Mouse (Mus musculus): ENCODE results near the gene Crim1. TPM values are rescaled to one million over a fixed set of nuclear protein-coding genes. Genes with fewer than 3 reads are reported as not detected.

The Crim1 gene
- total and polyA plus RNA-seq, 3 experiments = 14.1 to 72.8 (median 21.9) TPM

GRCm38 (mm10) chr17:78325761-78326332 lies 125.8 kb downstream of the Crim1 start:
- Histone ChIP-seq H3K27me3 (replicated peaks) (no peaks in the 10 kb centered on the region), H3K4me2 (ENCODE audit: insufficient read depth, low read depth, poor library complexity, severe bottlenecking) (no peak overlapping the region), H3K4me3 (replicated peaks in 1 of 3; ENCODE audit: low read depth in 2 of 3, low read length in 2 of 3, poor library complexity in 1 of 3) (no peak overlapping the region), H3K27ac (ENCODE audit: insufficient read depth, low read depth) (no peak overlapping the region), H3K79me2 (replicated peaks; ENCODE audit: control insufficient read depth, extremely low read depth, insufficient read depth, poor library complexity, severe bottlenecking) (peaks cover 3% of the 10 kb centered on the region; the same call in 1 of the 2 replicates), H3K4me1 (ENCODE audit: control insufficient read depth in 1 of 2, insufficient read depth in 2 of 2) (peaks cover 2 to 24% of the 10 kb centered on the region in 2 experiments; a peak in 2 of 4 replicates), H3K9ac (ENCODE audit: insufficient read depth, low read depth) (no peak overlapping the region), H3K9me3 (replicated peaks; ENCODE audit: low read length) (no peaks in the 10 kb centered on the region), H3K36me3 (replicated peaks in 1 of 2; ENCODE audit: control insufficient read depth in 1 of 2, insufficient read depth in 1 of 2, low read length in 1 of 2) (peaks cover 28 to 74% of the 10 kb centered on the region in 2 experiments)
- in situ Hi-C loops (cut with MboI; ENCODE audit: low pct_ligation_motif_present, low pct_unique_long_range_greater_than_20kb, low sequenced_read_pairs) (no loop called here), dilution Hi-C loops (cut with MboI; ENCODE audit: extremely low pct_ligation_motif_present, extremely low pct_unique_long_range_greater_than_20kb, low sequenced_read_pairs) (no loop called here)
- DNase-seq (ENCODE audit: extremely low read depth) = no peak
- TF ChIP-seq CHD1 (IDR thresholded peaks at IDR 0.05; ENCODE audit: low read depth, low read length) = no peak
- TF ChIP-seq ZNF384 (IDR thresholded peaks at IDR 0.05; ENCODE audit: low read depth, low read length) = no peak
- no peak for TF ChIP-seq TCF12 (IDR thresholded peaks at IDR 0.05; ENCODE audit: low read depth, low read length)
- no peak for TF ChIP-seq BHLHE40 (IDR thresholded peaks at IDR 0.05; ENCODE audit: low read depth, low read length)

DNA sequence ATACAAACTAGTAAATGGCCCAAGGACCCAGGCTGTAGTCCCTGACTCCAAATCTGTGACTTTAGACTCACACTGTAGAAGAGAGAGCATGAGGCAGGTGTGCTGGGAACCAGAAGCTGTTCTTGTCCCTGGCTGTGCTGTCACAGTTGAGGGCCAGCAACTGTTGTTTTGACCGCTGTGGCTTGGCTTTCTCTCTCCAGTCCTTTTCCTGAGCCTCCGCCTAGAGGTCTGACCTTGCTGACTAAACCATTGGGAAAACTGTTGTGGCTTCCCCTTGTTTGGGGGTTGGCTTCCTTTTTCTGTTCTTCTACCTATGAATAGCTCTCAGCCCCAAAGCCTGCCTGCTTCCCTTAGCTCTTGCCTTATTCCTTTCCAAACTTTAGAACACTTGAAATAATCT lies 126.3 kb downstream of the Crim1 start:
- in situ Hi-C loops (cut with MboI; ENCODE audit: low pct_ligation_motif_present, low pct_unique_long_range_greater_than_20kb, low sequenced_read_pairs) (no loop called here), dilution Hi-C loops (cut with MboI; ENCODE audit: extremely low pct_ligation_motif_present, extremely low pct_unique_long_range_greater_than_20kb, low sequenced_read_pairs) (no loop called here)
- no peak overlapping the region for H3K4me2 ChIP-seq (ENCODE audit: insufficient read depth, low read depth, poor library complexity, severe bottlenecking)
- no peaks in the 10 kb centered on the region for H3K27me3 ChIP-seq (replicated peaks)
- H3K27ac ChIP-seq (ENCODE audit: insufficient read depth, low read depth) = no peak overlapping the region
- peaks cover 2 to 24% of the 10 kb centered on the region in 2 experiments; a peak in 2 of 4 replicates for H3K4me1 ChIP-seq (ENCODE audit: control insufficient read depth in 1 of 2, insufficient read depth in 2 of 2)
- H3K36me3 ChIP-seq (replicated peaks in 1 of 2; ENCODE audit: control insufficient read depth in 1 of 2, insufficient read depth in 1 of 2, low read length in 1 of 2) = peaks cover 31 to 72% of the 10 kb centered on the region in 2 experiments
- no peaks in the 10 kb centered on the region for H3K9me3 ChIP-seq (replicated peaks; ENCODE audit: low read length)
- H3K9ac ChIP-seq (ENCODE audit: insufficient read depth, low read depth) = no peak overlapping the region
- peaks cover 3% of the 10 kb centered on the region; the same call in 1 of the 2 replicates for H3K79me2 ChIP-seq (replicated peaks; ENCODE audit: control insufficient read depth, extremely low read depth, insufficient read depth, poor library complexity, severe bottlenecking)
- TF ChIP-seq KAT2A (IDR thresholded peaks at IDR 0.05; ENCODE audit: insufficient replicate concordance, low read length) (no peak), JUND (conservative IDR thresholded peaks at IDR 0.05; ENCODE audit: low read depth, low read length) (no peak), ZMIZ1 (IDR thresholded peaks at IDR 0.05; ENCODE audit: low read depth, low read length) (no peak), ZNF384 (IDR thresholded peaks at IDR 0.05; ENCODE audit: low read depth, low read length) (no peak), PAX5 (IDR thresholded peaks at IDR 0.05; ENCODE audit: low read length) (no peak), ZC3H11A (IDR thresholded peaks at IDR 0.05; ENCODE audit: low read depth, low read length) (no peak), TCF12 (IDR thresholded peaks at IDR 0.05; ENCODE audit: low read depth, low read length) (no peak)
- no peak overlapping the region for H3K4me3 ChIP-seq (replicated peaks in 1 of 3; ENCODE audit: low read depth in 2 of 3, low read length in 2 of 3, poor library complexity in 1 of 3)
- DNase-seq (ENCODE audit: extremely low read depth) = no peak

- Histone ChIP-seq H3K4me3 (replicated peaks in 1 of 3; ENCODE audit: low read depth in 2 of 3, low read length in 2 of 3, poor library complexity in 1 of 3) (no peak overlapping the region), H3K4me1 (ENCODE audit: control insufficient read depth in 1 of 2, insufficient read depth in 2 of 2) (peaks cover 2 to 20% of the 10 kb centered on the region in 2 experiments; a peak in 2 of 4 replicates), H3K4me2 (ENCODE audit: insufficient read depth, low read depth, poor library complexity, severe bottlenecking) (no peak overlapping the region), H3K9me3 (replicated peaks; ENCODE audit: low read length) (no peaks in the 10 kb centered on the region), H3K9ac (ENCODE audit: insufficient read depth, low read depth) (no peak overlapping the region), H3K36me3 (replicated peaks in 1 of 2; ENCODE audit: control insufficient read depth in 1 of 2, insufficient read depth in 1 of 2, low read length in 1 of 2) (peaks cover 36 to 72% of the 10 kb centered on the region in 2 experiments), H3K79me2 (replicated peaks; ENCODE audit: control insufficient read depth, extremely low read depth, insufficient read depth, poor library complexity, severe bottlenecking) (peaks cover 3% of the 10 kb centered on the region; the same call in 1 of the 2 replicates), H3K27ac (ENCODE audit: insufficient read depth, low read depth) (no peak overlapping the region), H3K27me3 (replicated peaks) (no peaks in the 10 kb centered on the region)
- in situ Hi-C loops (cut with MboI; ENCODE audit: low pct_ligation_motif_present, low pct_unique_long_range_greater_than_20kb, low sequenced_read_pairs) = no loop called here
- DNase-seq (ENCODE audit: extremely low read depth) = no peak
- TF ChIP-seq RCOR1 (conservative IDR thresholded peaks at IDR 0.05; ENCODE audit: low read depth, low read length) = no peak
- no peak for TF ChIP-seq TCF12 (IDR thresholded peaks at IDR 0.05; ENCODE audit: low read depth, low read length)
- TF ChIP-seq CHD2 (IDR thresholded peaks at IDR 0.05; ENCODE audit: low read length) = no peak
- no peak for TF ChIP-seq PAX5 (IDR thresholded peaks at IDR 0.05; ENCODE audit: low read length)
- no peak for TF ChIP-seq UBTF (IDR thresholded peaks at IDR 0.05; ENCODE audit: low read depth, low read length)
- dilution Hi-C loops (cut with MboI; ENCODE audit: extremely low pct_ligation_motif_present, extremely low pct_unique_long_range_greater_than_20kb, low sequenced_read_pairs) = no loop called here
Observed at GRCm38 (mm10) chr17:78327187-78327586, 127.1 kb downstream of the Crim1 start.

Data from CH12.LX (cell line).